Mouse (Mus musculus) ovary, adult 18-20 months (tissue): ENCODE measurements at regions not wholly inside any gene's neighbourhood (a gene's known extent, or its start where the extent isn't known, plus 50 kb on each side); places are given as distances from the start of the nearest gene placed in this dataset.

Source experiments
- DNase-seq: peaks from one replicate; pipeline ENCODE4 v3.0.0; 2022; ENCODE audit warnings: low spot score, mixed read lengths

GRCm38 (mm10) chr10:99367757-99368156, 104.7 kb downstream of the Dusp6 start:
- no peak for DNase-seq

DNA sequence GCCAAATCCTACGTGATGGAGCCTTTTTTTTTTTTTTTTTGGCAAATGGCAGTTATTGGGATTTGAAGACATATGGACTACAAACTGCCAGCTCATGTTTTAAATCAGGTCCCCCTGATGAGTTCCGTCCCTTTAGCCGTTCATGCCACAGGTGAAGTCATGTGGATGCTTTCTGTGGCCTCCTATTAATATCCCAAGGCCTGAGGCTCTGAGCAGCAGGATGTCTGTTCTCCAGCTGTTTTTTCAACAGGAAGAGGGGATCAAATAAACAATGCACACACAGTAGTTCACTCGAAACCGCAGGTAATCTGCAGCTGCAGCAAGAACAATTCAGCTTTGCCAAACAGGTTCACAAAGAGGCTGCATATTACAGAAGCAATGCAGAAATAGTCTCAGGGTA, 112.1 kb downstream of the Dusp6 start:
- DNase-seq: no peak

DNA sequence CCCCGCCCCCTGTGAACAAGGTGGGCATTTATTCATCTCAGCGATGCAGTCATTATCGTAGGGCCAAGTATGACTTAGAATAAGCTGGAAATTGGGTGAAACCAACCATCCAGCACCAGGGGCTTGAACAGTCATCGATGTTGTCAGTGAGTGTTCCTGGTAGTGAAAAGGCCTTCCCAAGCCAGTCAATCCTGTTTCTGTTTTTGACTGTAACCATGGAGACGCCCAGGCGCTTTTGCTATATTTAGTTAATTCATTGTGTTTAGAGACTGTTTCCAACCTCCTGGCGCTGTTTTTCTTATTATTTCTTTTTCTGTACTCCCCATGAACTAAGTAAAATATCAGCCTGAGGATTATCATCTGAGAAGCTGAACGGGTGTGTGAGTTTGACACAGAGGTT, 113.4 kb downstream of the Dusp6 start:
- DNase-seq: no peak

- no peak for DNase-seq
Measured at GRCm38 (mm10) chr10:99377548-99377947, 114.5 kb downstream of the Dusp6 start.

DNA sequence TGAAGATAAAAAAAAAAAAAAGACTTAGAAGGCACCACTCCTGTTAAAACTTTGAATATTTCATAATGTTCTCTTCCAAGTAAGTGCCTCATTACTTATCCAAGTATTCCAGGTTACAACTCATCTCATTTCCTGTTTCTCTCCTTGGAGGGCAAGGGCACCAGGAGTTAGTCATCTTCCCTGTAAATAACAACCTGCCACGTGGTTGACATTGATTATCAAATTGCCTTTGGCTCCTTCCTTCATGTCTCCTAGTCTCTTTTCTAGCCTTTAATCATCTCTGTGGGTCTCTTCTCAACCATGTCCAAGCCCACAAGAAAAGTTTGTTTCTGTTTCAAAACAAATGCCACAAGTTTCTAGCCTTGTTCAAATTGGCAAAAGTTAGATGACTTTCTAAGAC, 116.1 kb downstream of the Dusp6 start:
- DNase-seq: no peak

- DNase-seq: no peak
Measured at GRCm38 (mm10) chr10:99380170-99380569, 117.1 kb downstream of the Dusp6 start.

DNA sequence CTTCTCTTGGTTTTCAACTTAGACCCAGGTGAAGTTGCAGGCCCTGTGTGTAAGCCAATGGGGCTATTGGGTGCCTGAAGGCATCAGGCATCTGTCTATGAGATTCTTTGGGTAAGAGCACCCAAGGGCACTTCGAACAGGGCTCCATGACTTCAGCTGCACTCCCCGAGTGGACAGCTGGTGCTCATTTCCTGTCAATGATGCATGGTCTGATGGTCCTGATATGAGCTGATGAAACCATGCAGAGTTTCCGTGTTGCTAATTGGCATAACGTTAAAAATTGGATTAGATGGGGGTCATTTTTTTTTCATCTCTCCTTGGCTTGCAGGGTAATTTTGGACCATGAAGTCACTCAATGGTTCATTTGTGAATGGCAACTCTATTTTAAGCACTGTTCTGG, 120.0 kb downstream of the Dusp6 start:
- DNase-seq: no peak

DNA sequence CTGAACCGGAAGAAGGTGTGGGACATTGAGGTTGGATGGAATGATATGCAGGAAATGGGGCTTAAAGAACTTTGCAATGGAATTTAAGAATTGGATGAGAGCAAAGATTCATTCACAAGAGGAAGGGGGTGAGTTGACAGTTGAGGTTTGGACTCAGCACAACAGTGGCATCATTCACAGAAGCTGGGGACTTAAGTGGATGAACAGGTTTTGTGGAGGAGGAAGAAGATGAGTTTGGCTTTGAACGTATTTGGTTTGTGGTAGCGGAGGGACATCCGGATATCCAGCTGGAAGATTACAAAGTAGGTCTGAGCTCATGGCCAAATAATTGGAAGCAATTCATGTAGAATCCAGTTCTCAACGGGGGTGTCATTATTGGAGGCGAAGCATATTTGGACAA, 121.3 kb downstream of the Dusp6 start:
- no peak for DNase-seq

- no peak for DNase-seq
Measured at GRCm38 (mm10) chr10:99384851-99385250, 121.8 kb downstream of the Dusp6 start.

DNA sequence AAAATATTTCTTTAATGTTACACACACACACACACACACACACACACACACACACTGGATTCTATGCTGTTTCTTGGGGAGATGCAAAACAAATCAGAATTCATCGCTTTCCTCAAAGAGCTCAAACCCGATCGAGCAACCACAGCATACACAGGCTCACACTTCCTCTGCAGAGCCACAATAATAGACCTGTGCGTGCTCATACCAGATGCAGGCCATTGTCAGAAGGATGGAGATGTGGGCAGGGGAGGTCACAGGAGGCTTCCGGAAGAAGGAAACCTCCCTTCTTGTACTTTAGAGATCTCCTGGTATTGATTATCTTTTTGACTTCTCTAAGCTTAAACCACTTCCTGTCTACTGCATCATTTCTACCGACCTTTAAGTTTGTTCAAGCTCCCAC, 122.8 kb downstream of the Dusp6 start:
- DNase-seq: no peak

DNA sequence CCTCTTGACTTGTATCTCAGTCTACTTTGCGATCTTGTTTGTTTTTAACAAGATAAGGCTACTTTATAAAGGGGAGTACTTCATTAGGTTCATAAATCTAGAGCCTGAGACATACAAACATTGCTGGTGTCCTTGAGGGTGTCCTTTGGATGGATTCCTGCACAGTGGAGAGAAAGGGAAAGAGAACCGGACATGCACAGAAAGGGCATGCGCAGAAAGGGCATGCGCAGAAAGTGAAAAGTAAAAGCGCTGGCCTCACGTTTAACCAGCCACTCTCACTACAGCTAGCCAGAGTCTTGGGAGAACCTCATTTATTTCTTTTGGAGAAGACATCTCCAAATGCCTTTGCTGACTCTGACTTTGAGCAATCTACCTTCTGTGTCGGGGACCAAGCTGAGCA, 125.5 kb downstream of the Dusp6 start:
- peak; percentile 62 for DNase-seq

GRCm38 (mm10) chr10:99388986-99389385, 126.0 kb downstream of the Dusp6 start:
- no peak for DNase-seq

- no peak for DNase-seq
Measured at GRCm38 (mm10) chr10:99390609-99391183, 127.7 kb downstream of the Dusp6 start.

- no peak for DNase-seq
Measured at GRCm38 (mm10) chr10:99391725-99392124, 128.7 kb downstream of the Dusp6 start.

DNA sequence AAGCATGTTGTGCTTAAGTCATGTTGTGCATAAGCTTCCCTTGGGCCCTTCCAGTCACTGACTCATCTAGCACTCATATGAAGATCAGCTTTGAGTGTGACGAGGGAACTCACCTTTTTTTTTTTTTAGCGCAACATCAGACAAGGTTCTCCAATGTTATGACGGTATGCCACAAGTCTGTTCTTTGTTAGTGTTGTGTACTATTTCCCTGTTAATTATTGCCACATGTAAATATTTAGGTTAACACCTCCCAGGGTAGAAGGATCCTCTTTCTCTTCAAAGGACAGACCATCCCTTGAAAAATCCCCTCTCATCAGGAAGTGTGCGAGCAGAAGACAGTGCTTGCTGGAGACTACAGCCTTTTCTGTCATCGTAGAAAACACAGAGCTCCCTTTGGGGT, 129.9 kb downstream of the Dusp6 start:
- DNase-seq: no peak

DNA sequence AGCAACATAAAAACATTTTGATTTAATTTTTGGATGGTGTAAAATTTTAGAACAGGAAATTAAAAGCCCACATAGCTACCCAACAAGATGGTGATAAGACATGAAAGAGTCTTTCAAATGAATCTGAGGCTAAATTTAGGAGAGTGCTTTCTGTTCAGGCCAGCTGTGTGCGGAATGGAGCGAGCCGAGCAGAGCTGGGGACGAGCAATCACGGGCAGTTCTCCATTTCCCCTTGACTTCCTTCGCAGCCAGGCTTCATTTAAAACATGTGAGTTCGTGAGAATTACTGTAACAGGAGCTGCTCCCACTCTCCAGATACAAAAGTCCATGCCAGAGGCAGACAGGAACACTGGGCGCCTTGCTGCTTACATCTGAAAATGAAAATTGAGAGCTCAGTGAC, 130.5 kb downstream of the Dusp6 start:
- no peak for DNase-seq

DNA sequence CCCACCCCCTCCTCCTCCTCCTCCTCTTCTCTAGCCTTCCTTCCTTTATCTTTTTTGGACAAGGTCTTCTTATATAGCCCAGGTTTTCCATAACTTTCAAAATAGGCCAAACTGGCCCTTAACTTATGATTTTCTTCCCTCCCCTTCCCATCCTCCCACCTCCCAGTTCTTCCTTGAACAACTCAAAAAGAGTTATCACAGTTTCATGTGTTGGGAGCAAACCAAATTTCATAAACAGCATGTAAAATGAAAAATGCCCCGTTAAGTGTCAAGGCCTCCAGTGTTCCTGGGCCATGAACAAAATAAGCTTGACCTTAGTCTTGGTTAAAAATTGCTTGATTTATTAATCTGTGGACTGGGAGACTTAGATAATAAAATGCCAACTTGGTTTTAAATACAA, 132.4 kb downstream of the Dusp6 start:
- DNase-seq: no peak

DNA sequence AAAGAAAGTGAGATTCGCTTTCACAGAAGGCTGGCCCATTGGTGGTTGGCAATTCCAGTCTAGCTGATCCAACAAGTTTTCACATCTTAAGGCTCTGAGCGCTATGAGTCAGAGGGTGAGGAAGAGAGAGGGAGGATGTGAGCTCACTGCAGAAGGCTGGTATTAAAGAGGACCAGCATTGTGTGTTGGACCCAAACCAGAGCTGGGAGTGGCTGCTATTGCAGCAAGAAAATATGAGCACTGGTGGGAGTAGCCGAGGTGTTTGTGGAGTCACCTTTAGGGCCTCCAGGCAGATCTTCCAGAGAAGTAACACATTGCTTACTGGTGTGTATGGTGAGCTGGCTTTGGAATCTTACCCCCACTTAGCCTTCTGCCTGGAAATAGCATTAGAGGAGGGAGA, 133.6 kb downstream of the Dusp6 start:
- no peak for DNase-seq

GRCm38 (mm10) chr10:99400076-99400475, 137.0 kb downstream of the Dusp6 start:
- no peak for DNase-seq

DNA sequence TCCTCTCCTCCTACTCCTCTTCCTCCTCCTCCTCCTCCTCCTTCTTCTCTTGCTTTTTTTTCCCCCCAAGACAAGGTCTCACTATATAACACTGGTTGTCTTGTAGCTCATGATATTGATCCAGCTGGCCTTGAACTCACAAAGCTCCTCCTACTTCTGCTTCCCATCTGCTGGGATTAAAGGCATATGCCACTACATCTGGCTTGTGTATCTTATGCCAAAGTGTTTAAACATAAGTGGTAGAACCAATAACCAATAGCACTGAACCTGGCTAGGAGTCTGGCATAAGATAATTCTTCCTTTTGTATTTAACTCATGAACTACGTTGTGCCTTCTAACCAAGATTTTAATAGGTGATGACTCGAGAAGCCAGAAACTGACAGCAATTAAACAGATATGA, 143.7 kb downstream of the Dusp6 start:
- DNase-seq: no peak

DNA sequence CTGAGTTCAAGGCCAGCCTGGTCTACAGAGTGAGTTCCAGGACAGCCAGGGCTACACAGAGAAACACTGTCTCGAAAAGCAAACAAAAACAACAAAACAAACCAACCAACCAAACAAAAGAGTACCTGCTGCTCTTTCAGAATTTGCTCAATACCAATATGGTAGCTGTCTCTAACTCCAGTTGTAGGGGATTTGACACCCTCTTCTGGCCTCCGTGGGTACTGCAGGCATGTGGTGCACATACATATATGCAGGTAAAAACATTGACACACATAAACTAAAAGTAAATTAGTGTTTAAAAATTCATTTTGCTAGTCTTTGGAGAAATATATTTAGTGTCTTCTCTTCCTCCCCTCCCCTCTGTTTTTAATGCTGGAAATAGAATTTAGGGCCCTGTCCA, 145.8 kb downstream of the Dusp6 start:
- no peak for DNase-seq

GRCm38 (mm10) chr10:99409744-99410143, 146.7 kb downstream of the Dusp6 start:
- DNase-seq: no peak

GRCm38 (mm10) chr10:99410754-99411153, 147.7 kb downstream of the Dusp6 start:
- no peak for DNase-seq

DNA sequence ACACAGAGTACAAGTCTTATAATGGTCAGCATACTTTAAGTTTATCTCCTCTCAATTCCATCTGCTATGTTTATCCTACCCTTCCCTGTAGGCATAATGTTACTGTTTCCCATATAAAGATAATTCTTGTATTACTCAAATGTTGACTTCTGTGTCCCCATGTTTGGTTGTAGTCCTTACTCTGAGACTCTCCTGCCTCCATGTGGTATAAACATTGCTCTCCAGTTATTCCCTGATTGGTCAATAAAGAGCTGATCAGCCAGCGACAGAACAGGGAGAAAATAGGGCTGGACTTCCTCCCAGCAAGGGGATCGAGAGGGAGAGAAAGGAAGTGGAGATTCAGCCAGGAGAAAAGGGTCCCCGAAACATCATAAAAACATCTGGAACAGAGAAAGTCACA, 150.4 kb downstream of the Dusp6 start:
- no peak for DNase-seq

DNA sequence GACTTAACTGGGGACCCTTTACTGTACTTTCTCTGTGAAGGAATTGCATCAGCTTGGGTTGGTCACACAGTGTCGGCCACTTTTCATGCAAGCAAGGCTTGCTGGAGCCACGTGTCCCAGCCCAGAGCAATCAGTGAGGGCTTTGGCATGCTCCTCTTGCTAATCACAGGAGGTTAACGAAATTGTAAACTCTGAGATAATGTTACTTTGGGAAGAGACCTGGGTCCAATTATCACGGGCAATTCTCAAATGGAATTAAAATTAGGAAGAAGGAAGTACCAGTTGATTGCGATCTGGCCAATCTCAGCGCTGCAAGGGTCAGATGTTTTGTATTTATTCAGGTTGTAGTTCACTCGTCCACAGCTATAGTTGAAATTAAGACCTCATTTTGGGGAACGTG, 153.2 kb downstream of the Dusp6 start:
- DNase-seq: no peak
